Mouse (Mus musculus): ENCODE data around the gene Pou2f1.

GRCm38 (mm10) chr1:166000601-166001120, 1.8 kb downstream of the Pou2f1 start:
- no peak for TF ChIP-seq POLR2A (IDR thresholded peaks at IDR 0.05; ENCODE audit: extremely low read depth, insufficient read depth, low read length)
- no peak for TF ChIP-seq CTCF (IDR thresholded peaks at IDR 0.05; ENCODE audit: extremely low read depth, insufficient read depth, low read length)
